Mouse (Mus musculus) limb, embryonic 11.5 days (tissue): ENCODE results near the gene Cyp26c1. TPM values are rescaled to one million over a fixed set of nuclear protein-coding genes. Genes with fewer than 3 reads are reported as not detected.

ENCODE experiments used
- ATAC-seq: fragments of 200-750 bp; cut with Nextera tagmentation; 2 replicates; pipeline ENCODE4 v1.8.0; 2017; ENCODE audit warnings: low read depth; ENCODE audit not compliant: insufficient number of reproducible peaks, low FRiP score, low TSS enrichment
- DNase-seq: peaks from one replicate; pipeline ENCODE4 v3.0.0-alpha.2; 2015; ENCODE audit warnings: low spot score
- H3K27ac ChIP-seq: fragments of 300-500 bp; sonication (generic); replicated peaks from 2 replicates; pipeline ENCODE4 v1.5.1; 2014; ENCODE audit warnings: low read depth, mild to moderate bottlenecking, low read length
- H3K27me3 ChIP-seq: fragments of 300-500 bp; sonication (generic); 2 replicates; pipeline ENCODE4 v1.6.1; 2014; ENCODE audit warnings: mild to moderate bottlenecking, low read length, mixed read lengths; ENCODE audit not compliant: control insufficient read depth, insufficient read depth
- H3K36me3 ChIP-seq: fragments of 300-500 bp; sonication (generic); 2 replicates; pipeline ENCODE4 v1.6.1; 2014; ENCODE audit warnings: mild to moderate bottlenecking, low read length, moderate library complexity, mixed read lengths; ENCODE audit not compliant: control insufficient read depth, insufficient read depth
- H3K4me1 ChIP-seq: fragments of 300-500 bp; sonication (generic); 2 replicates; pipeline ENCODE4 v1.6.1; 2014; ENCODE audit warnings: low read length, mixed read lengths; ENCODE audit not compliant: control insufficient read depth, insufficient read depth
- H3K4me2 ChIP-seq: fragments of 300-500 bp; sonication (generic); 2 replicates; pipeline ENCODE4 v1.6.1; 2014; ENCODE audit warnings: low read depth, mild to moderate bottlenecking, moderate library complexity; ENCODE audit not compliant: severe bottlenecking
- H3K4me3 ChIP-seq: fragments of 300-500 bp; sonication (generic); 2 replicates; pipeline ENCODE4 v1.5.1; 2014; ENCODE audit warnings: low read depth, low read length
- H3K9ac ChIP-seq: fragments of 300-500 bp; sonication (generic); 2 replicates; pipeline ENCODE4 v1.6.1; 2014; ENCODE audit warnings: mild to moderate bottlenecking, low read length
- H3K9me3 ChIP-seq: fragments of 300-500 bp; sonication (generic); 2 replicates; pipeline ENCODE4 v1.6.1; 2016; ENCODE audit warnings: low read length; ENCODE audit not compliant: control insufficient read depth
- WGBS: fragments of 180-500 bp; shearing (Covaris S2); extraction: QIAGEN DNeasy Blood & Tissue Kit; methylation state at CpG from one replicate; pipeline ENCODE4 v1.1.7; 2014; 5-methylcytosine and 5-hydroxymethylcytosine counted together
- polyA plus RNA-seq: library from polyadenylated mRNA; unstranded; fragments of >200 nt; fragmentation: Nextera tagmentation; extraction: Ambion mirVana; gene quantifications from 2 replicates; pipeline ENCODE4 v1.2.1, GENCODE M21; 2014

Gene Cyp26c1
- polyA plus RNA-seq, 1 experiment from 2014 or later: 0.21 TPM

- H3K4me3 ChIP-seq: no peak overlapping the region
- H3K27me3 ChIP-seq: no peaks in the 10 kb centered on the region
- ATAC-seq (no peak), DNase-seq (no peak)
- no peaks in the 10 kb centered on the region for H3K9me3 ChIP-seq
- no peak overlapping the region for H3K27ac ChIP-seq
- no peak overlapping the region for H3K9ac ChIP-seq
- H3K4me2 ChIP-seq: no peak overlapping the region
- 78% methylated on average over 12 of the region's 12 CpGs for WGBS
- H3K36me3 ChIP-seq: no peaks in the 10 kb centered on the region
- no peaks in the 10 kb centered on the region for H3K4me1 ChIP-seq
These were observed 12.0 kb upstream of the Cyp26c1 start for GRCm38 (mm10) chr19:37673393-37673792.

- H3K27ac ChIP-seq: no peak overlapping the region
- H3K36me3 ChIP-seq: no peaks in the 10 kb centered on the region
- no peaks in the 10 kb centered on the region for H3K9me3 ChIP-seq
- no peak overlapping the region for H3K9ac ChIP-seq
- no peak overlapping the region for H3K4me3 ChIP-seq
- H3K4me1 ChIP-seq: peaks cover 7% of the 10 kb centered on the region
- no peak for DNase-seq
- no peak for ATAC-seq
- H3K4me2 ChIP-seq: no peak overlapping the region
- peaks cover 86% of the 10 kb centered on the region for H3K27me3 ChIP-seq
- WGBS: 1% methylated on average over 23 of the region's 23 CpGs
These were observed 966 bp downstream of the Cyp26c1 start for GRCm38 (mm10) chr19:37686347-37686746.

GRCm38 (mm10) chr19:37686941-37687850 lies 1.8 kb downstream of the Cyp26c1 start:
- peaks cover 95% of the 10 kb centered on the region for H3K27me3 ChIP-seq
- peak overlapping the region; percentile 27 for H3K4me2 ChIP-seq
- ATAC-seq (peak; percentile 27; the same call in 1 of the 2 replicates), DNase-seq (peak; percentile 76)
- H3K9ac ChIP-seq: no peak overlapping the region
- WGBS: 1% methylated on average over 61 of the region's 62 CpGs
- H3K4me3 ChIP-seq: peak overlapping the region; percentile 14
- no peaks in the 10 kb centered on the region for H3K36me3 ChIP-seq
- H3K27ac ChIP-seq: no peak overlapping the region
- no peaks in the 10 kb centered on the region for H3K9me3 ChIP-seq
- peaks cover 7% of the 10 kb centered on the region for H3K4me1 ChIP-seq

DNA sequence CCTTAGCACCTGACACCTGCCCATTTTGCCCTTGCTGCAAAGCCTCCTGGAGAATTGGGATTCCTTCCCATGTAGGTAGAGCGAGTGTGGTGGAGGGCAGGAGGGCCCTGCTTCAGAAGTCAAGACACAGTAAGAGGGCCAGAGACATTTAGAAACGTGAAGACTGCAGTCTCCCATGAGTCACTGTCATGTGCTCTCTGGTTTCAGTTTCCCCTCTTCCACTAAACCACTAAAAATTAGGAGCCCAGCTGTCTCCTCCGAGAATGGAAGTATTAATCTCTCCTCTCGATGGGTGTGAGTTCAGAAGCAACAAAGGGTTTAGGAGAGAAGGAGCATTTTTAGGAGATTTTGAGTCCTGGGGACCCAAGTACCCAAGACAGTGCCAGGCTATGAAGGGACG lies 4.1 kb downstream of the Cyp26c1 start:
- H3K9ac ChIP-seq: no peak overlapping the region
- H3K4me1 ChIP-seq: peaks cover 7% of the 10 kb centered on the region
- no peak overlapping the region for H3K4me2 ChIP-seq
- H3K4me3 ChIP-seq: no peak overlapping the region
- no peak overlapping the region for H3K27ac ChIP-seq
- H3K9me3 ChIP-seq: no peaks in the 10 kb centered on the region
- H3K36me3 ChIP-seq: no peaks in the 10 kb centered on the region
- WGBS: 33% methylated on average over 5 of the region's 5 CpGs
- DNase-seq: no peak
- peaks cover 100% of the 10 kb centered on the region for H3K27me3 ChIP-seq
- no peak for ATAC-seq

DNA sequence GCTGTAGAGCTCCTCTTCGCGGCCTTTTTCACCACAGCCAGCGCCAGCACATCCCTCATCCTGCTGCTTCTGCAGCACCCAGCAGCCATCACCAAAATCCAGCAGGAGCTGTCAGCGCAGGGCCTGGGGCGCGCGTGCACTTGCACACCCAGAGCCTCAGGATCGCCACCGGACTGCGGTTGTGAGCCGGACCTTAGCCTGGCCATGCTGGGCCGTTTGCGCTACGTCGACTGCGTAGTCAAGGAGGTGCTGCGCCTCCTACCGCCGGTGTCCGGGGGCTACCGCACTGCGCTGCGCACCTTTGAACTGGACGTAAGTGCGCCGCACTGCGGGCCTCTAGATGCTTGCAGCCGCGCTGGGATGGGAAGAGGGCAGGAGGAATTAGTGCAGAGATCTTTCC lies 5.3 kb downstream of the Cyp26c1 start:
- Histone ChIP-seq H3K4me1 (peaks cover 8% of the 10 kb centered on the region), H3K4me3 (no peak overlapping the region), H3K36me3 (no peaks in the 10 kb centered on the region), H3K9ac (no peak overlapping the region), H3K9me3 (no peaks in the 10 kb centered on the region), H3K4me2 (peak overlapping the region; percentile 24), H3K27ac (no peak overlapping the region), H3K27me3 (peaks cover 100% of the 10 kb centered on the region)
- DNase-seq (peak; percentile 66), ATAC-seq (no peak)
- WGBS: under 1% methylated on average over 29 of the region's 29 CpGs

DNA sequence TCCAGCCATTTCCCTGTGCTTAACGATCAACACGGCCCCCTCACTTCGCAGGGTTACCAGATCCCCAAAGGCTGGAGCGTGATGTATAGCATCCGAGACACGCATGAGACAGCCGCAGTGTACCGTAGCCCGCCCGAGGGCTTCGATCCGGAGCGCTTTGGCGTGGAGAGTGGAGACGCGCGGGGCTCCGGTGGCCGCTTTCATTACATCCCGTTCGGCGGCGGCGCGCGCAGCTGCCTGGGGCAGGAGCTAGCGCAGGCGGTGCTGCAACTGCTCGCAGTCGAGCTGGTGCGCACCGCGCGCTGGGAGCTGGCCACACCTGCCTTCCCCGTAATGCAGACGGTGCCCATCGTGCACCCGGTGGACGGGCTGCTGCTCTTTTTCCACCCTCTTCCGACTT lies 7.5 kb downstream of the Cyp26c1 start:
- no peak overlapping the region for H3K27ac ChIP-seq
- peak overlapping the region; percentile 23 for H3K4me3 ChIP-seq
- H3K36me3 ChIP-seq: no peaks in the 10 kb centered on the region
- peak; percentile 78 for DNase-seq
- no peak overlapping the region for H3K9ac ChIP-seq
- H3K27me3 ChIP-seq: peaks cover 100% of the 10 kb centered on the region
- peak; percentile 41; the same call in 1 of the 2 replicates for ATAC-seq
- under 1% methylated on average over 40 of the region's 40 CpGs for WGBS
- peak overlapping the region; percentile 55 for H3K4me2 ChIP-seq
- H3K9me3 ChIP-seq: no peaks in the 10 kb centered on the region
- peaks cover 13% of the 10 kb centered on the region for H3K4me1 ChIP-seq

GRCm38 (mm10) chr19:37695146-37695545 lies 9.8 kb downstream of the Cyp26c1 start:
- H3K9me3 ChIP-seq: no peaks in the 10 kb centered on the region
- DNase-seq (no peak), ATAC-seq (no peak)
- peaks cover 18% of the 10 kb centered on the region for H3K4me1 ChIP-seq
- 30% methylated on average over 13 of the region's 13 CpGs for WGBS
- no peak overlapping the region for H3K4me3 ChIP-seq
- H3K4me2 ChIP-seq: no peak overlapping the region
- peaks cover 100% of the 10 kb centered on the region for H3K27me3 ChIP-seq
- H3K27ac ChIP-seq: no peak overlapping the region
- H3K36me3 ChIP-seq: no peaks in the 10 kb centered on the region
- no peak overlapping the region for H3K9ac ChIP-seq

- Histone ChIP-seq H3K27ac (no peak overlapping the region), H3K4me3 (peak overlapping the region; percentile 12; the same call in 1 of the 2 replicates), H3K27me3 (peaks cover 99% of the 10 kb centered on the region), H3K36me3 (no peaks in the 10 kb centered on the region), H3K9ac (no peak overlapping the region), H3K4me2 (peak overlapping the region; percentile 29; the same call in 1 of the 2 replicates), H3K9me3 (no peaks in the 10 kb centered on the region), H3K4me1 (peaks cover 14% of the 10 kb centered on the region)
- DNase-seq (peak; percentile 47), ATAC-seq (no peak)
- WGBS: 2% methylated on average over 42 of the region's 42 CpGs
These were observed 10.6 kb downstream of the Cyp26c1 start for GRCm38 (mm10) chr19:37695762-37696602.
